Mouse (Mus musculus): ENCODE measurements at regions not wholly inside any gene's neighbourhood (a gene's known extent, or its start where the extent isn't known, plus 50 kb on each side); places are given as distances from the start of the nearest gene placed in this dataset.

- no peak for DNase-seq (ENCODE audit: low spot score)
Observed at GRCm38 (mm10) chr7:50993707-50994106, 394.7 kb downstream of the 4933405O20Rik start.

GRCm38 (mm10) chr7:51041899-51042667 is 443.1 kb downstream of the 4933405O20Rik start:
- DNase-seq (ENCODE audit: low spot score) = no peak

GRCm38 (mm10) chr7:51051496-51051895 is 452.5 kb downstream of the 4933405O20Rik start:
- no peak for DNase-seq (ENCODE audit: low spot score)

GRCm38 (mm10) chr7:51068376-51068775 is 442.5 kb upstream of the Ano5 start:
- DNase-seq (ENCODE audit: low spot score) = no peak

DNA sequence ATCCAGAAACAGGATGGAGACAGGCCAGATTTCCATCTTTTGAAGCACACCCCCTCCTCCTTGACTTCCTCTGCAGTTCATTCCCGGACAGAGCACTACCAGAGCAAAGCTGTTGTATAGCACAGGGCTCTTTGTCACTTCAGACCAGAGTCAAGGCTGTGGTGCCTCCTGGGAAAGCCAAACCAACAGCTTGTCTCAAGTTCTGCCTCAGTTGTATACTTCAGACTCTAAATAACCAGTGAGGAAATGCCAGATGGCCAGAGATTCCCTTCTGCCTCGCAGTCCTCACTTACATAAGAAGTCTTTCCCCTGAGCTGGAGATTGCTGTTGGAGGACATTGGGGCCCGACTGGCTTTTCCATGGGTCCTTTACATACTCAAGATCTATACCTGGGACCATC is 417.1 kb upstream of the Ano5 start:
- no peak for DNase-seq (ENCODE audit: low spot score)

- no peak for DNase-seq (ENCODE audit: low spot score)
Observed at GRCm38 (mm10) chr7:51101166-51101565, 409.7 kb upstream of the Ano5 start.

DNA sequence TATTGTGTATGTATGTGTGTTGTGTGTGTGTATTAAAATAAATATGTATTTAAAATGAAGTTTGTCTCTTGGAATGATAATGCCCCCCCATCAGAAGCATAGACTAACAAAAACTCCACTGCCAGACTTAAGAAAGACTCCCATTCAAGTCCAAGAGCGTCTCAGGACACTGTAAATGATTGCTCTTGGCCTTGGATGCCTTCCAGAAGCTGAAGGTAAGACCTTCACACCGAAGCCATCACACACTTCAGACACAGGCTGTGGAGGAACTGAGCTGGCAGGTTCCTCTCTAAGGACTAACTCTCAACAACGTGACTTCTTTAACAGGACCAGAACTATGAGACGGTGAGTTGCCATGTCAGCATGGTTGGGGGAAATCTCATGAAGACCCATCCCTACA is 370.0 kb upstream of the Ano5 start:
- DNase-seq (ENCODE audit: low spot score) = no peak

DNA sequence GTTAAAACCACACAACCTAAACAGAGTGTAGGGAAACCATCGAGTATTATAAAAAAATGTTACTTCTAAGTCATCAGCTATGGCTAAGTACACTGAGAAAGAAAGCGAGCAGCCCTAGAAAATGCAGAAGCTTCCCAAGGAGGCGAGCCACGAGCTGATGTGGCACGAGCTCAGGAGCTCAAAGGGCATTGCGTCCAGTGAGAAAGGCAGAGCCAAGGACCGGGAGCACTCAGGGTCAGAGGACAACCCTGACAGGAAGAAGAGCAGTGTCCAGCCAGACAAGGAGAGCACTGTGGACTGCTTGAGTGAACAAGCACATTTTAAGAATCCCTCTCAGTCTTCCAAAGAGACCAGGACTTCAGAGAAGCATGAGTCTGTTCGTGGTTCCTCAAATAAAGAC is 335.6 kb upstream of the Ano5 start:
- no peak for DNase-seq (ENCODE audit: low spot score)

- no peak for DNase-seq (ENCODE audit: low spot score)
Observed at GRCm38 (mm10) chr7:51215487-51216232, 295.2 kb upstream of the Ano5 start.

GRCm38 (mm10) chr7:51216233-51216605 is 294.6 kb upstream of the Ano5 start:
- no peak for DNase-seq (ENCODE audit: low spot score)

GRCm38 (mm10) chr7:51221351-51221750 is 289.5 kb upstream of the Ano5 start:
- DNase-seq (ENCODE audit: low spot score) = no peak

DNA sequence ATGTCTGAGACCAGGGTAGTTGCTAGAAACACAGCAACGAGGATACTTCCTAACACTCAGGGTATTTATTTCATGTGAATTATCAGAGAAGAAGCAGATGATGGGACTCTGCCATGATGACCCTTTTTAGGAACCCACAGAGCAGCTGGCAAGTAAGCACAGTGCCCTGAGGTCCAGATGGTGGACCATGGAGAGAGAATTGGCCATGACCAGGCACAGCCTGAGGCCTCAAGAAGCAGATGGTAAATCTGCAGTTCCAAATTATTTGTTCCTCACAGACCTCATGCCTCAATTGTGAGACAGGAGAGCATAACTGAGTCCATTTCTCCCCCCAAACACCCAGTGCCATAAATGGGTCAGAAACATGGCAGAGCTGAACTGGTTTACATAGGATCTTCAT is 289.0 kb upstream of the Ano5 start:
- no peak for DNase-seq (ENCODE audit: low spot score)

DNA sequence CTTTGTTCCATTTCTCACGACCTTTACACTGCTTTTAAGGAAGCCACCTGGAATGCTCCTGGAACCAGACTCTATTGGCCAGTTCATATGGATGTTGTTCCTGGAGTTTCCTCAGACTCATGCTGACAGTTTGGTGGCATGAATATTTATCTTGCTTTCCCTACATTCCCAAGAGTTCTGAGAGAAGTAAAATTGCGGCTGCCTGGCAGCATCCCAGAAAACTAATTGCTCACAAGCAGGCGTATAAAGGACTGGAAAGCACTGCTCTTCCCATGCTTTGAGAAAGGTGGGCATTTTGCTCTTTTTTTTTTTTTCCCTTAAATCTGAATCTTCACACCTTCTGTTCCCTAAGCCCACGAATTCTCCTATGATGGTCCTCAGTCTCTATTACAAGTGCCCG is 283.7 kb upstream of the Ano5 start:
- no peak for DNase-seq (ENCODE audit: low spot score)

DNA sequence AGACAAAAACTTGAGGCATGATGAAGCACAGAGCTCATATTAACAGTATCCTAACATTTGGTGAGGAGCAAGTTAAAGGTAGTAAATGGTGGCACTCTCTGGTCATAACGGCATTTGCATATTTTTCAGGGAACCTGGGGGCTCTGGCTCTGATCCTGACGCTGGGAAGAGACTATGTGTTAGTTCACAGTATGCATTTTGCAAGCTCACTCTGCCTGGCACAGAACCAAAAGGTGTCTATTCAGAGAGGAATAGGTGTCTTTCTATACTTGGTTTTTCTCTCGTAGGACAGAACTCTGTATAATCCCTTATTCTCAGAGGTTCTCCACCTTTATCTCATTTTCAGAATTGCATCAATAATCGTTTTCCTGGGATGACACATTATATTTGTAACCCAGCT is 276.2 kb upstream of the Ano5 start:
- no peak for DNase-seq (ENCODE audit: low spot score)

- no peak for DNase-seq (ENCODE audit: low spot score)
Observed at GRCm38 (mm10) chr7:51247695-51248094, 263.1 kb upstream of the Ano5 start.

- no peak for DNase-seq (ENCODE audit: low spot score)
Observed at GRCm38 (mm10) chr7:51254461-51254860, 256.4 kb upstream of the Ano5 start.

DNA sequence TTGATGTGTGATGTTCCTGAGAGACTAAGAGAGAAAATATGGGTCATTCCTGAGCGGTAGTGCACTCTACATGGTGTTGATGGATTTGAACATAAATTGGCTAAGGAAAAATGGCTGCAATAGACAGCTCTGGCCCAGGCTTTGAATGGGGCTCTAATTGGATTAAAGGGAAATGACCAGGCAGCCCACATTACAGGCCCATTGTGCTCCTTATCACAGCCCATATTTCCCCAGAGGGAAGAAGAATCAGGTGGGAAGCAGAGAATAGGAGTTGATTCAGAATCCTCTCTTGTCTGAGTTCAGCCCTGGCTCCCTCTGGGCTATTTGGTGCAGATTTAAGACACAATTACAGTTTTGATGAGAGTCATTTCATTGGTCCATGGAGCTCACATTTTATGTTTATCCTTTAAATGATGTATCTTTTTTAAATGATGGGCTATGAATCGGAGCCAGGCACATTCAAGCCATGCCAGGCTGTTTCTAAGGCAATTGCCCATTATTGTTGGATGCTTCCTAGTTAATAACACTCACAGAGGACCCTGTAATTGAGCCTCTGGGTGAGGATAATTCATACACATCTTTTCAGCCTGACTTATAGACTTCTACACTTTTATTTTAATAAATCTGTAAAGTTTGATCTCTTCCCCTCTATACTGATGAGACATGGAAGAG is 251.5 kb upstream of the Ano5 start:
- DNase-seq (ENCODE audit: low spot score) = no peak

- no peak for DNase-seq (ENCODE audit: low spot score)
Observed at GRCm38 (mm10) chr7:51264166-51264565, 246.7 kb upstream of the Ano5 start.

DNA sequence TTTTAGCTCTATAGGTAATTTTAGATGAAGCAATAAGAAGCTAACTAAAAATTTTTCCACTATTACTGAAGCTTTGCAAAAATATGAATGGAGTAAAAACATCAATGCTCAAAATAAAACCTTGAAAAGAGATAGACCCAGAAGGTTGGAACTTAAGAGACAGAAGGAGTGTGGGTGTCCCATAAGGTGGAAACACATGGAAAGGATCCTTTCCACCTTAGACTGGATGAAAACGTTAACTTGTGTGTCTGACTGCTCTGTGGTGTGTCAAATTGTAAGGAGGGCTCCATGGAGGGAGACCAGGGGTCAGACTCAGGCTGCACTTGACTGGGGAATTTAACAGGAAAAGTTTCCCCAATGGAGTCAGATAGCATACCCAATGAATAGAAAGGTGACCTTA is 244.9 kb upstream of the Ano5 start:
- DNase-seq (ENCODE audit: low spot score) = no peak

DNA sequence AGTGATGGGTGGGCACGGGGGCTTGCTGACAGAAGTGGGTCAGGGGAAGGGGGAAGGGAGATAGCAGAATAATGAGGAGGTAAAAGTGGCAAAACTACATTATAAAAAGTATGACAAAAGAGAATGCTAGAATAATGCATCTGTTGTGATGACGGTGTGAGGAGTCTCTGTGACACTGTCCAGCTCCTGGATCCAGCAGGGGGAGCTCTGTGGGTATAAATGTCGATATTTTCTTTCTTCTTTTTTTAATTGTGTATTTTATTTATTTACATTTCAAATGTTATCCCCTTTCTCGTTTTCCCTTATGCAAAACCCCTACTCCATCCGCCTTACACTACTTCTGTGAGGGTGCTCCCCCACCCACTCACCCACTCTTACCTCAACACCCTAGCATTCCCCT is 243.9 kb upstream of the Ano5 start:
- no peak for DNase-seq (ENCODE audit: low spot score)

GRCm38 (mm10) chr7:51268743-51269142 is 242.1 kb upstream of the Ano5 start:
- no peak for DNase-seq (ENCODE audit: low spot score)

GRCm38 (mm10) chr7:51270531-51271090 is 240.2 kb upstream of the Ano5 start:
- peak; percentile 8 for DNase-seq (ENCODE audit: low spot score)

DNA sequence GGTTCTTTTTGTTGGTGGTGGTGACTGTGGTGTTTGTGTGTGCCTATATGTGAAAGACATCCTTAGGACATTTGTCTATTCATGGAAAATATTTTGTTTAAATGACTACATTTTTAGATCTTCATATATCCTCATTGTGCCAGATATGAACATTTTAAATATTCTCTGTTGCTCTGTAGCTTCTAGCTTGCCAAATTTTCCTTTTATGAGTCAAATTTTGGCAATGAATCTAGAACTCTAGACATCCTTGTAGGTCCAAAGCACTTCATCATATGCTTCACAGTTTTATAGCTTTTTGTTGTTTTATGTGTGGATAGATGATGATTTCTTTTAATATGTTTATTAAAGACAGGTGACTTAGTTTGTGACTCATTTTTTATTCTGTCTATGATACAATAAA is 229.4 kb upstream of the Ano5 start:
- no peak for DNase-seq (ENCODE audit: low spot score)

All from urinary bladder, postnatal 25 days (tissue).